Mouse (Mus musculus) C2C12 (cell line): ENCODE measurements at regions not wholly inside any gene's neighbourhood (a gene's known extent, or its start where the extent isn't known, plus 50 kb on each side); places are given as distances from the start of the nearest gene placed in this dataset.

Source experiments
- CEBPB ChIP-seq: IDR thresholded peaks from one replicate; pipeline ENCODE4 v1.6.1; 2011; ENCODE audit warnings: low read depth, mild to moderate bottlenecking, control low read depth, moderate library complexity
- CTCF ChIP-seq: IDR thresholded peaks from one replicate; pipeline ENCODE4 v1.5.1; 2011; ENCODE audit not compliant: control insufficient read depth, insufficient read depth, insufficient read length
- MAX ChIP-seq: IDR thresholded peaks from one replicate; pipeline ENCODE4 v1.6.1; 2011; ENCODE audit warnings: mild to moderate bottlenecking, control low read depth
- MYOD1 ChIP-seq: IDR thresholded peaks from one replicate; pipeline ENCODE4 v1.6.1; 2011; ENCODE audit warnings: low read depth; ENCODE audit not compliant: control insufficient read depth, insufficient read length
- MYOG ChIP-seq: IDR thresholded peaks from one replicate; pipeline ENCODE4 v1.6.1; 2011; ENCODE audit not compliant: control insufficient read depth, insufficient read length; ENCODE audit errors: extremely low read depth
- USF1 ChIP-seq: IDR thresholded peaks from one replicate; pipeline ENCODE4 v1.6.1; 2011; ENCODE audit warnings: low read depth, mild to moderate bottlenecking, control low read depth, moderate library complexity

DNA sequence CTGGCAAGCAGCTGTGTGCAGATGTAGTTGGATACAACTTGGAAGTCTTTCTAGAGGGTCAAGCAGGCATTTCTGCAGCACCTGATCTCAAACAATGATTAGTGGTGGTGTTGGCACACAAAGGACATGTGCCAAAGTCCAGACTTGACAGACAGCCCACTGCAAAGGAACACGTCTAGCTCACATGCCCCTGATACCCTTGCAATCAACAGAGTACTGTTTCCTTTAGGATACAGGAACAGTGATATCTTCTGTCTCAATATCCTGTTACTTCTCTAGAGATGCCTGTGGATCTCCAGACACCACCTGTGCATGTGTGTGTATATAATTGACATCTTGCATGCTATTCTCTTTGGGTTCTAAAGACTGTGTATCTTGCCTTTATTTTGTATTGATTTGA, 267.8 kb downstream of the Adra2a start:
- no peak for TF ChIP-seq CTCF
- no peak for TF ChIP-seq MYOD1
- no peak for TF ChIP-seq MAX
- TF ChIP-seq USF1 = no peak
- no peak for TF ChIP-seq CEBPB
- no peak for TF ChIP-seq MYOG
